Mouse (Mus musculus): ENCODE measurements around the gene Lims1. TPM values are rescaled to one million over a fixed set of nuclear protein-coding genes. Genes with fewer than 3 reads are reported as not detected.
A peak's percentile ranks its signal among the peaks of the same experiment; 100 is the strongest.

The Lims1 gene
- total and polyA plus RNA-seq, 3 experiments, result 40.4 to 74.7 (median 40.7) TPM

DNA sequence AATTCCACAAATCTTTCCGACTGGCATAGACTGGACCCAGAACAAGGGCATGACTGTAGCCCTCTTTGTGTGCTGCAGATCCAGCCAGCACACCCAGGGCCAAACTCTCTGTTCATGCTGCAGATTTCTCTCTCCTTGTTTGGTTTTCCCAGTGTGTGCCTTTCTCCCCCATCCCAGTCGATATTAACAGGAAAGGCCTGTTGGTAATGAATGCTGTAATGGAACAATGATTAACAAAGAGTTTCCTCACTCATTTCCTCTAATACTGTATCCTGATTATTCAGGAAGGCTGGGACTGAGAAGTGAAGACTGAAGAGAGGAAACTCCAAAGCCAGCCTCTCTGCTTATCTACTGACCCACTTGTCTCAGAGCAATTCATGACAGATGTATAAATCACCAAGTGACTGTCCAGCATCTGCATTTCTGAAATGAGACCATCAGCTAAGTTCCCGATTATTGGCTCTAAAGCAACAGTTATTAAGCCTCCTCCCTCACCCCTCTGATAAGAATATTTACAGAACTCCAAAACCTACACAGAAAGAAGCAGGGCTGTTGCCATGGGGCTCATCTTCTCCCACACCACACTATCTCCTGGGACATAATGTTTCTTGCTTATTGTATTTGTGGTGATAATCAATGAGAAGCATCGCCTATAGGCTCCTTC is 82.2 kb downstream of the Lims1 start:
- Histone ChIP-seq H3K27ac (ENCODE audit: insufficient read depth, low read depth) (no peak overlapping the region), H3K36me3 (replicated peaks in 1 of 2; ENCODE audit: control insufficient read depth in 1 of 2, insufficient read depth in 1 of 2, low read length in 1 of 2) (peaks cover 64 to 93% of the 10 kb centered on the region in 2 experiments), H3K27me3 (replicated peaks) (no peaks in the 10 kb centered on the region), H3K79me2 (replicated peaks; ENCODE audit: control insufficient read depth, extremely low read depth, insufficient read depth, poor library complexity, severe bottlenecking) (peaks cover 6% of the 10 kb centered on the region), H3K4me2 (ENCODE audit: insufficient read depth, low read depth, poor library complexity, severe bottlenecking) (no peak overlapping the region), H3K4me3 (replicated peaks in 1 of 3; ENCODE audit: low read depth in 2 of 3, low read length in 2 of 3, poor library complexity in 1 of 3) (no peak overlapping the region), H3K9ac (ENCODE audit: insufficient read depth, low read depth) (no peak overlapping the region), H3K4me1 (ENCODE audit: control insufficient read depth in 1 of 2, insufficient read depth in 2 of 2) (peaks cover 0 to 6% of the 10 kb centered on the region in 2 experiments; a peak in 1 of 4 replicates), H3K9me3 (replicated peaks; ENCODE audit: low read length) (no peaks in the 10 kb centered on the region)
- dilution Hi-C loops (cut with MboI; ENCODE audit: extremely low pct_ligation_motif_present, extremely low pct_unique_long_range_greater_than_20kb, low sequenced_read_pairs) (no loop called here), in situ Hi-C loops (cut with MboI; ENCODE audit: low pct_ligation_motif_present, low pct_unique_long_range_greater_than_20kb, low sequenced_read_pairs) (no loop called here)
- TF ChIP-seq USF2 (conservative IDR thresholded peaks at IDR 0.05; ENCODE audit: low read depth, low read length) (no peak), HCFC1 (IDR thresholded peaks at IDR 0.05; ENCODE audit: low read depth, low read length) (no peak), MAFK (IDR thresholded peaks at IDR 0.05; ENCODE audit: insufficient replicate concordance, low read length) (no peak), MXI1 (IDR thresholded peaks at IDR 0.05; ENCODE audit: low read depth, low read length) (no peak), KAT2A (IDR thresholded peaks at IDR 0.05; ENCODE audit: insufficient replicate concordance, low read length) (no peak), SMC3 (IDR thresholded peaks at IDR 0.05; ENCODE audit: low read depth, low read length) (no peak), MYC (IDR thresholded peaks at IDR 0.05; ENCODE audit: low read depth, low read length) (no peak), ZKSCAN1 (IDR thresholded peaks at IDR 0.05; ENCODE audit: borderline replicate concordance, low read depth, low read length) (no peak)
- no peak for DNase-seq (ENCODE audit: extremely low read depth)

DNA sequence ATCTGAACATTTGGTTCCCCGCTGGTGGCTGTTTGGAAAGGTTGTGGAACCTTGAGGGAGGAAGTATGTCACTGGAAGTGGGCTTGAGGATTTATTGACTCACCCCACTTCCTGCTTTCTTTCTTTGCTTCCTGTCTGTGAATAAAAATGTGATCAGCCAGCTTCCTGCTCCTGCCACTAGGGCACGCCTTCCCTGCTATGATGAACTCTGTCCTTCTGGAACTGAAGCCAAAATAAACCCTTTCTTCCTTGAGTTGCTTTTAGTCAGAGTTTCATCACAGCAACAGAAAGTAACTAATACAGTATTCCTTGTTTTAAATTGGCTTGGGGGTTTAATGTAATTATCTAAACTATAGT is 82.7 kb downstream of the Lims1 start:
- Histone ChIP-seq H3K27me3 (replicated peaks) (no peaks in the 10 kb centered on the region), H3K27ac (ENCODE audit: insufficient read depth, low read depth) (no peak overlapping the region), H3K4me3 (replicated peaks in 1 of 3; ENCODE audit: low read depth in 2 of 3, low read length in 2 of 3, poor library complexity in 1 of 3) (no peak overlapping the region), H3K4me1 (ENCODE audit: control insufficient read depth in 1 of 2, insufficient read depth in 2 of 2) (peaks cover 0 to 6% of the 10 kb centered on the region in 2 experiments; a peak in 1 of 4 replicates), H3K9me3 (replicated peaks; ENCODE audit: low read length) (no peaks in the 10 kb centered on the region), H3K79me2 (replicated peaks; ENCODE audit: control insufficient read depth, extremely low read depth, insufficient read depth, poor library complexity, severe bottlenecking) (peaks cover 6% of the 10 kb centered on the region), H3K36me3 (replicated peaks in 1 of 2; ENCODE audit: control insufficient read depth in 1 of 2, insufficient read depth in 1 of 2, low read length in 1 of 2) (peaks cover 65 to 93% of the 10 kb centered on the region in 2 experiments), H3K9ac (ENCODE audit: insufficient read depth, low read depth) (no peak overlapping the region), H3K4me2 (ENCODE audit: insufficient read depth, low read depth, poor library complexity, severe bottlenecking) (no peak overlapping the region)
- TF ChIP-seq ETS1 (conservative IDR thresholded peaks at IDR 0.05; ENCODE audit: low read depth, low read length) (no peak), ELF1 (IDR thresholded peaks at IDR 0.05; ENCODE audit: low read depth, low read length) (0 out of 2 replicates have a peak, but pooled peaks have one; percentile 24)
- in situ Hi-C loops (cut with MboI; ENCODE audit: low pct_ligation_motif_present, low pct_unique_long_range_greater_than_20kb, low sequenced_read_pairs), result no loop called here
- DNase-seq (ENCODE audit: extremely low read depth), result no peak
- dilution Hi-C loops (cut with MboI; ENCODE audit: extremely low pct_ligation_motif_present, extremely low pct_unique_long_range_greater_than_20kb, low sequenced_read_pairs), result no loop called here

DNA sequence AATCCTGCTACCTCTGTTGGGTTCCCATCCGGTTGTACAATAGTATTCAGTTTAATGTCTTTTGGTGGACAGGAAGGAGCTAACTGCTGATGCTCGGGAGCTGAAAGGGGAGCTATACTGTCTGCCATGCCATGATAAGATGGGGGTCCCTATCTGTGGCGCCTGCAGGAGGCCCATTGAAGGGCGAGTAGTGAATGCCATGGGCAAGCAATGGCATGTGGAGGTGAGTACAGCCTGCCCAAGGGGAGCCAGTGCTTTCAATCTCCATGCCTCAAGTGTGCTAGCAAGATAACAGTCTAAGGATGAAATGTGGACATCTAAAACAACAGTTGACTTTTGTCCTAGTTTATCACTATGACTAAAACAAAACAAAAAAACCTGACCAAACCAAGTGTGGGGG is 89.1 kb downstream of the Lims1 start:
- dilution Hi-C loops (cut with MboI; ENCODE audit: extremely low pct_ligation_motif_present, extremely low pct_unique_long_range_greater_than_20kb, low sequenced_read_pairs) (no loop called here), in situ Hi-C loops (cut with MboI; ENCODE audit: low pct_ligation_motif_present, low pct_unique_long_range_greater_than_20kb, low sequenced_read_pairs) (no loop called here)
- Histone ChIP-seq H3K4me2 (ENCODE audit: insufficient read depth, low read depth, poor library complexity, severe bottlenecking) (no peak overlapping the region), H3K36me3 (replicated peaks in 1 of 2; ENCODE audit: control insufficient read depth in 1 of 2, insufficient read depth in 1 of 2, low read length in 1 of 2) (peaks cover 62 to 92% of the 10 kb centered on the region in 2 experiments), H3K79me2 (replicated peaks; ENCODE audit: control insufficient read depth, extremely low read depth, insufficient read depth, poor library complexity, severe bottlenecking) (0 out of 2 replicates have a peak, but pooled peaks cover 3% of the 10 kb centered on the region), H3K9ac (ENCODE audit: insufficient read depth, low read depth) (no peak overlapping the region), H3K4me3 (replicated peaks in 1 of 3; ENCODE audit: low read depth in 2 of 3, low read length in 2 of 3, poor library complexity in 1 of 3) (no peak overlapping the region), H3K27me3 (replicated peaks) (no peaks in the 10 kb centered on the region), H3K27ac (ENCODE audit: insufficient read depth, low read depth) (no peak overlapping the region), H3K4me1 (ENCODE audit: control insufficient read depth in 1 of 2, insufficient read depth in 2 of 2) (no peaks in the 10 kb centered on the region), H3K9me3 (replicated peaks; ENCODE audit: low read length) (no peaks in the 10 kb centered on the region)
- TF ChIP-seq ZNF384 (IDR thresholded peaks at IDR 0.05; ENCODE audit: low read depth, low read length), result no peak
- no peak for TF ChIP-seq POLR2AphosphoS2 (IDR thresholded peaks at IDR 0.05; ENCODE audit: low read depth, low read length)
- no peak for TF ChIP-seq GABPA (IDR thresholded peaks at IDR 0.05; ENCODE audit: insufficient replicate concordance, low read depth, low read length)
- no peak for TF ChIP-seq EP300 (IDR thresholded peaks at IDR 0.05; ENCODE audit: low read length)
- no peak for TF ChIP-seq E2F4 (IDR thresholded peaks at IDR 0.05; ENCODE audit: insufficient replicate concordance, low read depth, low read length)
- no peak for TF ChIP-seq UBTF (IDR thresholded peaks at IDR 0.05; ENCODE audit: low read depth, low read length)
- no peak for TF ChIP-seq CHD2 (IDR thresholded peaks at IDR 0.05; ENCODE audit: low read length)
- no peak for TF ChIP-seq MAZ (IDR thresholded peaks at IDR 0.05; ENCODE audit: low read depth, low read length)
- no peak for TF ChIP-seq USF1 (IDR thresholded peaks at IDR 0.05; ENCODE audit: low read depth, low read length)
- no peak for TF ChIP-seq ZC3H11A (IDR thresholded peaks at IDR 0.05; ENCODE audit: low read depth, low read length)
- no peak for TF ChIP-seq RAD21 (IDR thresholded peaks at IDR 0.05; ENCODE audit: low read depth, low read length)
- TF ChIP-seq SIN3A (IDR thresholded peaks at IDR 0.05; ENCODE audit: low read length), result no peak
- no peak for TF ChIP-seq MAFK (IDR thresholded peaks at IDR 0.05; ENCODE audit: insufficient replicate concordance, low read length)
- no peak for DNase-seq (ENCODE audit: extremely low read depth)
